Mouse (Mus musculus) limb, embryonic 10.5 days (tissue): Measurements from ENCODE around the gene Rtn4rl1. TPM values are rescaled to one million over a fixed set of nuclear protein-coding genes. Genes with fewer than 3 reads are reported as not detected.
A peak's percentile ranks its signal among the peaks of the same experiment; 100 is the strongest.

ENCODE experiments used
- DNase-seq: peaks from one replicate; pipeline ENCODE4 v3.0.0-alpha.2; 2017; ENCODE audit warnings: low spot score
- H3K27ac ChIP-seq: fragments of 300-500 bp; sonication (generic); 2 replicates; pipeline ENCODE4 v1.5.1; 2016; ENCODE audit warnings: mild to moderate bottlenecking
- H3K27me3 ChIP-seq: fragments of 300-500 bp; sonication (generic); 2 replicates; pipeline ENCODE4 v1.6.1; 2016; ENCODE audit warnings: low read depth, mild to moderate bottlenecking; ENCODE audit not compliant: poor library complexity, severe bottlenecking
- H3K36me3 ChIP-seq: fragments of 300-500 bp; sonication (generic); 2 replicates; pipeline ENCODE4 v1.6.1; 2016; ENCODE audit warnings: mild to moderate bottlenecking, moderate library complexity
- H3K4me1 ChIP-seq: fragments of 300-500 bp; sonication (generic); 2 replicates; pipeline ENCODE4 v1.6.1; 2016
- H3K4me3 ChIP-seq: fragments of 300-500 bp; sonication (generic); 2 replicates; pipeline ENCODE4 v1.5.1; 2016; ENCODE audit warnings: mild to moderate bottlenecking, moderate library complexity
- H3K9me3 ChIP-seq: fragments of 300-500 bp; sonication (generic); replicated peaks from 2 replicates; pipeline ENCODE4 v1.6.1; 2016; ENCODE audit warnings: mild to moderate bottlenecking
- WGBS: fragments of 180-500 bp; shearing (Covaris S2); methylation state at CpG from one replicate; pipeline ENCODE4 v1.1.7; 2016; 5-methylcytosine and 5-hydroxymethylcytosine counted together
- polyA plus RNA-seq: library from polyadenylated mRNA; unstranded; fragments of >200 nt; fragmentation: Nextera tagmentation; extraction: Ambion mirVana; gene quantifications from 2 replicates; pipeline ENCODE4 v1.2.1, GENCODE M21; 2016

Rtn4rl1 gene
- polyA plus RNA-seq, 1 experiment from 2014 or later = 0.90 TPM

GRCm38 (mm10) chr11:75178672-75179208 lies 14.8 kb upstream of the Rtn4rl1 start, which contains the start of gene Ovca2:
TSS of gene Ovca2 (minus strand) at chr11:75178835.
- peak within 1 kb of the TSS; percentile 87 for H3K4me3 ChIP-seq
- under 1% methylated on average over 33 of the region's 33 CpGs for WGBS
- H3K36me3 ChIP-seq = peaks cover 57% of the 10 kb centered on the region
- H3K27me3 ChIP-seq = peaks cover 5% of the 10 kb centered on the region; the same call in 1 of the 2 replicates
- no peaks in the 10 kb centered on the region for H3K9me3 ChIP-seq
- H3K27ac ChIP-seq = peak within 1 kb of the TSS; percentile 90
- peak; percentile 96 for DNase-seq
- H3K4me1 ChIP-seq = peaks cover 25% of the 10 kb centered on the region

GRCm38 (mm10) chr11:75183917-75184570 lies 9.5 kb upstream of the Rtn4rl1 start:
- Histone ChIP-seq H3K36me3 (peaks cover 58% of the 10 kb centered on the region), H3K27ac (no peak overlapping the region), H3K9me3 (no peaks in the 10 kb centered on the region), H3K4me3 (no peak overlapping the region), H3K27me3 (no peaks in the 10 kb centered on the region), H3K4me1 (peaks cover 6% of the 10 kb centered on the region)
- no peak for DNase-seq
- WGBS = 84% methylated on average over 2 of the region's 2 CpGs

DNA sequence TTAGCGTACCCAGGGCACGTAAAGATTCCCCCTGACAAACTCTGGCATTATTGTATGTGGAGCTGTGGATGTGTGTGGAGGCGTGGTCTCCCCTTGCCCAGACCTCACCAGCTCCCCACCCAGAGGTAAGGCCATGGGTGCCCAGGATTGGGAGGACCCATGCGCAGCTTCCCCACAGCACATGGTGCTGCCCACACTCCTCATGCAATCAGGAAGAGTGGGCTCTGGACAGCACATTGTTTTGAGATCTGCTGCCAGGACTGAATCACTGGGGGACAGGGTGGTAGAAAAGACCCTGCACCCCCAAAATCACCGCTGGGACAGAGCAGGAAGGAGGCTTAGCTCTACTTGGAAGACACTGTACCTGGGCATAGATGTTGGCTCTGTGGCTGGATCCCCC lies 9.0 kb upstream of the Rtn4rl1 start:
- no peaks in the 10 kb centered on the region for H3K27me3 ChIP-seq
- H3K9me3 ChIP-seq = no peaks in the 10 kb centered on the region
- no peak overlapping the region for H3K27ac ChIP-seq
- DNase-seq = no peak
- WGBS = 95% methylated on average over 5 of the region's 5 CpGs
- H3K36me3 ChIP-seq = peaks cover 58% of the 10 kb centered on the region
- peaks cover 6% of the 10 kb centered on the region for H3K4me1 ChIP-seq
- no peak overlapping the region for H3K4me3 ChIP-seq

DNA sequence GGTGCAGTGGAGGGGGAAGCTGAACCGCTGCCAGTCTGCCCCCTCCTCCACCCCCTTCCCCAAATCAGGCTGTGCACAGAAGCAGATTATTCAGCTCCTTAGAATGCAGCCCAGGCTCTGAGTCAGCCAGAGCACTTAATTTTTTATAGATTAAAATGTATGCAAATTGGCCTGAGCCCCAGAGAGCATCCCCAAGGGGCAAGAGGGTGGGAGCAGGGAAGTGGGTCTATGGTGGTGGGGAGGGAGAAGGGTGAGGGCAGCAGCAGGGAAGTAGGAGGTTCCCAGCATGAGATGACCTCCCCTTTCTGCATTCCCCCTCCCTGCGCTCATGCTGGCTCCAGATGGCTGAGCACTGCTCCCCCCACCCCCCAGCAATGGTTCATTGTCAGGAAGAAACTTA lies 8.6 kb upstream of the Rtn4rl1 start:
- WGBS = 77% methylated on average over 2 of the region's 2 CpGs
- peaks cover 58% of the 10 kb centered on the region for H3K36me3 ChIP-seq
- no peaks in the 10 kb centered on the region for H3K27me3 ChIP-seq
- H3K4me3 ChIP-seq = no peak overlapping the region
- no peaks in the 10 kb centered on the region for H3K9me3 ChIP-seq
- H3K27ac ChIP-seq = no peak overlapping the region
- H3K4me1 ChIP-seq = peaks cover 10% of the 10 kb centered on the region
- DNase-seq = no peak

DNA sequence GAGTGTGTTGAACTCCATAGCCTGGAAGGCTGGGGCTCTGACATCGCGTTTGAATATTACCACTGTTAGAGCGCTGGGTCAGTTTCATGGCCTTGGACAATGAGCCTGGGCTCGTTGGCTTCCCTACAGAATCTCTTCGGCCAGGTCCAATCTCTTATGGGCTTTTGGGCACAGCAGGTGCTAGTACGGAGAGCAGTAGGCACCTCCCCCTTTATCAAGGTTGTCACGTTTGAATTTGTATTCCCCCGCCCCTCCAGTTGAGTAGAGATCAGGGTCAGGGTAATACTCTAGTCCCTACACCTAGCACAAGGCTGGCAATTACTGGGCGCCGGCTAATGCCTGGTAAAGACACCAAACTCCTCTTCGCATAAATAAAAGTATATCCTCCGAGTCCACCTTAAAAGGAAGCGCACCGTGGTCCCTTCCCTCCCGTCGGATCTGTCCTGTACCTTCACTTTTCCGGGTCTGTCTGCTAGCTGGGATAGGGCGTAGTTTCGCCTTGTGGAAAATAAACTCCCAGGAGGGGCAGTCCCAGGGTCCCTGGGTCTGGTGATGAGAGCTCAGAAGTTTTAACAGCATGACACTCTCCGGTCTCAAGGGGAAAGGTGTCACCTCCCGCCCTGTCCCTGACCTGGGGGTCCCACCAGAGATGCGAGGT lies 3.7 kb upstream of the Rtn4rl1 start:
- Histone ChIP-seq H3K27me3 (peaks cover 42% of the 10 kb centered on the region), H3K36me3 (peaks cover 13% of the 10 kb centered on the region), H3K9me3 (no peaks in the 10 kb centered on the region), H3K4me3 (peak overlapping the region; percentile 68), H3K4me1 (peaks cover 46% of the 10 kb centered on the region), H3K27ac (peak overlapping the region; percentile 80)
- no peak for DNase-seq
- WGBS = under 1% methylated on average over 22 of the region's 22 CpGs

- WGBS = under 1% methylated on average over 24 of the region's 24 CpGs
- H3K9me3 ChIP-seq = no peaks in the 10 kb centered on the region
- peaks cover 51% of the 10 kb centered on the region for H3K4me1 ChIP-seq
- H3K4me3 ChIP-seq = peak overlapping the region; percentile 68
- H3K36me3 ChIP-seq = peaks cover 8% of the 10 kb centered on the region
- DNase-seq = peak; percentile 92
- peaks cover 47% of the 10 kb centered on the region for H3K27me3 ChIP-seq
- H3K27ac ChIP-seq = peak overlapping the region; percentile 80
Observed at GRCm38 (mm10) chr11:75190371-75190724, 3.2 kb upstream of the Rtn4rl1 start.

GRCm38 (mm10) chr11:75190905-75191441 lies 2.6 kb upstream of the Rtn4rl1 start, which contains the start of gene Dph1:
TSS of gene Dph1 (minus strand) at chr11:75191241.
- Histone ChIP-seq H3K27ac (peak within 1 kb of the TSS; percentile 80), H3K4me1 (peaks cover 57% of the 10 kb centered on the region), H3K4me3 (peak within 1 kb of the TSS; percentile 68), H3K27me3 (peaks cover 54% of the 10 kb centered on the region), H3K36me3 (0 out of 2 replicates have a peak, but pooled peaks cover 1% of the 10 kb centered on the region), H3K9me3 (no peaks in the 10 kb centered on the region)
- DNase-seq = no peak
- 45% methylated on average over 5 of the region's 5 CpGs for WGBS

DNA sequence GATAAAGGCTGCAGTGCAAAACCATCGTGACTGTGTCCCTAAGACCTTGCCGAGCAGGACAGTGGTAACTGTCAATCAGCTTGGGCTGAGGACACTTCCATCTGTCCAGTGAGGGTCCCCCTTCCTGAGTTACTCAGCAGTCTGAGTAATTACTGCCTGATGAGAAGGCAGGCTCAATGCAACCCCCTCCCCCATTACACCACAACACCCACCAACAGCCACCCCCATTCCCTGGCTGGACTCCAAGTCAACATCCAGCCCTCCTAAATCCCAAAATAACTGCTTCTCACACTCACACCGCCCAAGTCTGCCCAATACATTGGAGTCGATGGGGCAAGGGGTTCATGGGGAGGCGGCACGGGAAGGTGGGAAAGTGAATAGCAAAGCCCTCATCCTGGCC lies 1.7 kb upstream of the Rtn4rl1 start:
- Histone ChIP-seq H3K4me1 (peaks cover 62% of the 10 kb centered on the region), H3K9me3 (no peaks in the 10 kb centered on the region), H3K27ac (no peak overlapping the region), H3K27me3 (peaks cover 62% of the 10 kb centered on the region), H3K4me3 (no peak overlapping the region), H3K36me3 (no peaks in the 10 kb centered on the region)
- 64% methylated on average over 6 of the region's 6 CpGs for WGBS
- DNase-seq = no peak

GRCm38 (mm10) chr11:75192336-75193214 lies 1.0 kb upstream of the Rtn4rl1 start:
- DNase-seq = peak; percentile 85
- peaks cover 70% of the 10 kb centered on the region for H3K27me3 ChIP-seq
- H3K9me3 ChIP-seq = no peaks in the 10 kb centered on the region
- no peak overlapping the region for H3K27ac ChIP-seq
- H3K36me3 ChIP-seq = no peaks in the 10 kb centered on the region
- H3K4me3 ChIP-seq = peak overlapping the region; percentile 61
- WGBS = 24% methylated on average over 13 of the region's 13 CpGs
- peaks cover 62% of the 10 kb centered on the region for H3K4me1 ChIP-seq

DNA sequence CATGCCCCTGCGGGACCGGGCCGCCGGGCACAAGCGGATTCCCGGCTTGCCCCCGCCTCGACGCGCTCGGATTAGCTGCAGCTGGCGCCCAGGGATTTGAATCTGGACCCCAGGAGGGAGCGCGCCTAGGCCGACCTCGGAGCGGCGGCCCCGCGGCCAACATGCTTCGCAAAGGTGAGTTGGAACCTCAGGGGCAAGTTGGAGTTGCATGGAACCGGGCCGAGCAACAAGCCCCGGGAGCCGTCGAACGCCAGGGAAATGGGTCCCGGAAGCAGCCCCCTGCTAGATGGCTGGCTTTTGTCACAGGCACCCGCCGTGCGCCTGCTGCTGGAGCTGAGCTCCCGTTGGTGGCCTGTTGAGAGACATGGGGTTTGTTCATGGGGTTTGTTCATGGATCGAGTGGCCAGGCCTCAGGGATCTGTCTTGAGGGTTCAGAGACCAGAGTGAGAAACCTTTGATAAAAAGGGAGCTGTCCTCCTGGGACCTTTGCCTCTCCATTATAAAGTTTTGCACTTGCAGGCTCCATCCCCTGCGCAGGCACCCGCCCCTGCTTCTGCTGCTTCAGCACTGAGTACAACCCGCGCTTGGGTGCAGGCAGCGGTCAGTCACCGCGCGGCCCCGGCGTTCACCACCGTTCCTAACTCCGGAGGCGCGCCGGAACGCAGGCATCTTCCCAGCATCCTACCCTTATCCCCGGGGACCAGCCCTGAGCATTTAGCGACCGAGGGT lies 702 bp downstream of the Rtn4rl1 start:
- WGBS = under 1% methylated on average over 52 of the region's 52 CpGs
- Histone ChIP-seq H3K9me3 (no peaks in the 10 kb centered on the region), H3K27me3 (peaks cover 87% of the 10 kb centered on the region), H3K4me1 (peaks cover 59% of the 10 kb centered on the region), H3K27ac (peak overlapping the region; percentile 75), H3K4me3 (peak overlapping the region; percentile 61), H3K36me3 (no peaks in the 10 kb centered on the region)
- peak; percentile 60 for DNase-seq

- under 1% methylated on average over 39 of the region's 39 CpGs for WGBS
- Histone ChIP-seq H3K36me3 (no peaks in the 10 kb centered on the region), H3K4me1 (peaks cover 52% of the 10 kb centered on the region), H3K9me3 (no peaks in the 10 kb centered on the region), H3K27ac (peak overlapping the region; percentile 61; the same call in 1 of the 2 replicates), H3K4me3 (peak overlapping the region; percentile 61), H3K27me3 (peaks cover 93% of the 10 kb centered on the region)
- DNase-seq = peak; percentile 83
Observed at GRCm38 (mm10) chr11:75194850-75195461, 1.4 kb downstream of the Rtn4rl1 start.
